Mouse (Mus musculus) testis, adult 2 months (tissue): ENCODE data around the gene Pbx2. TPM values are rescaled to one million over a fixed set of nuclear protein-coding genes. Genes with fewer than 3 reads are reported as not detected.
A peak's percentile ranks its signal among the peaks of the same experiment; 100 is the strongest.

Experiments used
- H3K27ac ChIP-seq: fragments of 200-500 bp; 2 replicates; pipeline ENCODE4 v1.5.1; 2012; ENCODE audit warnings: low read depth, low read length; ENCODE audit not compliant: control insufficient read depth, insufficient read depth
- H3K27me3 ChIP-seq: fragments of 200-500 bp; 2 replicates; pipeline ENCODE4 v1.6.1; 2012; ENCODE audit warnings: mild to moderate bottlenecking, low read length, moderate library complexity; ENCODE audit not compliant: control insufficient read depth, insufficient read depth
- H3K36me3 ChIP-seq: fragments of 200-500 bp; 2 replicates; pipeline ENCODE4 v1.6.1; 2012; ENCODE audit warnings: mild to moderate bottlenecking, low read length; ENCODE audit not compliant: control insufficient read depth, insufficient read depth
- H3K4me1 ChIP-seq: fragments of 200-500 bp; 2 replicates; pipeline ENCODE4 v1.6.1; 2012; ENCODE audit warnings: low read length; ENCODE audit not compliant: control insufficient read depth, insufficient read depth
- H3K4me3 ChIP-seq: fragments of 200-500 bp; 2 replicates; pipeline ENCODE4 v1.5.1; 2012; ENCODE audit warnings: low read depth, mild to moderate bottlenecking, low read length, moderate library complexity, mixed read lengths; ENCODE audit not compliant: control insufficient read depth
- CTCF ChIP-seq: fragments of 200-500 bp; IDR thresholded peaks from 2 replicates; pipeline ENCODE4 v1.5.1; 2012; ENCODE audit warnings: low read depth, mild to moderate bottlenecking, inconsistent platforms, low read length, moderate library complexity; ENCODE audit not compliant: control insufficient read depth, insufficient read depth, insufficient replicate concordance
- POLR2A ChIP-seq: fragments of 200-500 bp; IDR thresholded peaks from 2 replicates; pipeline ENCODE4 v1.6.1; 2012; ENCODE audit warnings: low read depth, mild to moderate bottlenecking, inconsistent platforms, low read length, moderate library complexity; ENCODE audit not compliant: control insufficient read depth
- polyA plus RNA-seq: library from polyadenylated mRNA; depleted of rRNA; stranded (reverse); fragments of >200 nt; gene quantifications from 2 replicates; pipeline ENCODE4 v1.2.3, GENCODE M21; 2012

The Pbx2 gene
- polyA plus RNA-seq, 1 experiment = 9.6 TPM

GRCm38 (mm10) chr17:34578070-34578469, 13.0 kb upstream of the Pbx2 start:
- no peaks in the 10 kb centered on the region for H3K27me3 ChIP-seq
- TF ChIP-seq CTCF (no peak), POLR2A (no peak)
- H3K36me3 ChIP-seq = no peaks in the 10 kb centered on the region
- H3K4me1 ChIP-seq = no peaks in the 10 kb centered on the region
- H3K27ac ChIP-seq = no peak overlapping the region
- H3K4me3 ChIP-seq = no peak overlapping the region

GRCm38 (mm10) chr17:34582528-34582927, 8.5 kb upstream of the Pbx2 start:
- Histone ChIP-seq H3K4me3 (no peak overlapping the region), H3K27me3 (no peaks in the 10 kb centered on the region), H3K36me3 (no peaks in the 10 kb centered on the region), H3K27ac (no peak overlapping the region), H3K4me1 (peaks cover 22% of the 10 kb centered on the region)
- TF ChIP-seq CTCF (no peak), POLR2A (no peak)

GRCm38 (mm10) chr17:34583397-34583796, 7.7 kb upstream of the Pbx2 start:
- Histone ChIP-seq H3K4me1 (peaks cover 30% of the 10 kb centered on the region), H3K4me3 (no peak overlapping the region), H3K27ac (peak overlapping the region; percentile 63), H3K36me3 (no peaks in the 10 kb centered on the region), H3K27me3 (no peaks in the 10 kb centered on the region)
- TF ChIP-seq CTCF = no peak
- no peak for TF ChIP-seq POLR2A

GRCm38 (mm10) chr17:34583819-34584218, 7.2 kb upstream of the Pbx2 start:
- Histone ChIP-seq H3K36me3 (no peaks in the 10 kb centered on the region), H3K4me1 (peaks cover 33% of the 10 kb centered on the region), H3K27me3 (no peaks in the 10 kb centered on the region), H3K27ac (no peak overlapping the region), H3K4me3 (no peak overlapping the region)
- TF ChIP-seq CTCF = no peak
- no peak for TF ChIP-seq POLR2A

- H3K4me1 ChIP-seq = peaks cover 41% of the 10 kb centered on the region
- TF ChIP-seq CTCF (no peak), POLR2A (no peak)
- H3K4me3 ChIP-seq = peak overlapping the region; percentile 3
- H3K27me3 ChIP-seq = no peaks in the 10 kb centered on the region
- no peak overlapping the region for H3K27ac ChIP-seq
- H3K36me3 ChIP-seq = no peaks in the 10 kb centered on the region
Observed at GRCm38 (mm10) chr17:34585121-34585520, 5.9 kb upstream of the Pbx2 start.

GRCm38 (mm10) chr17:34585877-34586771, 4.9 kb upstream of the Pbx2 start:
- peaks cover 50% of the 10 kb centered on the region for H3K4me1 ChIP-seq

GRCm38 (mm10) chr17:34586796-34587422, 4.2 kb upstream of the Pbx2 start:
- Histone ChIP-seq H3K27ac (peak overlapping the region; percentile 92), H3K4me1 (peaks cover 57% of the 10 kb centered on the region), H3K36me3 (no peaks in the 10 kb centered on the region), H3K27me3 (0 out of 2 replicates have a peak, but pooled peaks cover 2% of the 10 kb centered on the region), H3K4me3 (peak overlapping the region; percentile 94)
- TF ChIP-seq POLR2A (no peak; the same call in 1 of the 2 replicates), CTCF (no peak)

More at GRCm38 (mm10) chr17:34585877-34586771, 4.9 kb upstream of the Pbx2 start:
- TF ChIP-seq POLR2A (no peak), CTCF (no peak)
- Histone ChIP-seq H3K36me3 (no peaks in the 10 kb centered on the region), H3K27ac (no peak overlapping the region), H3K4me3 (peak overlapping the region; percentile 94), H3K27me3 (no peaks in the 10 kb centered on the region)
